Mouse (Mus musculus): Measurements from ENCODE around the gene Tpm4. TPM values are rescaled to one million over a fixed set of nuclear protein-coding genes. Genes with fewer than 3 reads are reported as not detected.
"Not testable (repeated sequence)": the region's sequence is repeated elsewhere in the genome, so short reads cannot be mapped to it uniquely, and the experiment has no call there.

Tpm4 gene
- total RNA-seq (2021) = 10 to 100 TPM; 26.2 to 27.5 TPM

- peak; percentile 37 to 40 for DNase-seq (ENCODE audit: extremely low spot score in 1 of 2, low spot score in 1 of 2)
Observed at GRCm38 (mm10) chr8:72134756-72135445, at the start of gene Tpm4. Gene Tpm4 (plus strand): TSS chr8:72134975.

- DNase-seq (ENCODE audit: extremely low spot score in 1 of 2, low spot score in 1 of 2) = not testable (repeated sequence)
Observed at GRCm38 (mm10) chr8:72087611-72088010, 47.2 kb upstream of the Tpm4 start.

- DNase-seq (ENCODE audit: extremely low spot score in 1 of 2, low spot score in 1 of 2) = not testable (repeated sequence)
Observed at GRCm38 (mm10) chr8:72096721-72097120, 38.1 kb upstream of the Tpm4 start.

- peak in 1 of 2 experiments; percentile 5 for DNase-seq (ENCODE audit: extremely low spot score in 1 of 2, low spot score in 1 of 2)
Observed at GRCm38 (mm10) chr8:72099377-72100103, 35.2 kb upstream of the Tpm4 start.

- no peak for DNase-seq (ENCODE audit: extremely low spot score in 1 of 2, low spot score in 1 of 2)
Observed at GRCm38 (mm10) chr8:72105165-72105564, 29.6 kb upstream of the Tpm4 start.

- DNase-seq (ENCODE audit: extremely low spot score in 1 of 2, low spot score in 1 of 2) = no peak
Observed at GRCm38 (mm10) chr8:72106740-72107139, 28.0 kb upstream of the Tpm4 start, which contains the start of gene Olfr374. Gene Olfr374 (plus strand): TSS chr8:72107040.

- no peak for DNase-seq (ENCODE audit: extremely low spot score in 1 of 2, low spot score in 1 of 2)
Observed at GRCm38 (mm10) chr8:72110876-72111275, 23.9 kb upstream of the Tpm4 start.

GRCm38 (mm10) chr8:72112486-72112885, 22.3 kb upstream of the Tpm4 start:
- DNase-seq (ENCODE audit: extremely low spot score in 1 of 2, low spot score in 1 of 2) = no peak

GRCm38 (mm10) chr8:72115202-72115601, 19.6 kb upstream of the Tpm4 start:
- DNase-seq (ENCODE audit: extremely low spot score in 1 of 2, low spot score in 1 of 2) = no peak

- DNase-seq (ENCODE audit: extremely low spot score in 1 of 2, low spot score in 1 of 2) = no peak
Observed at GRCm38 (mm10) chr8:72118616-72119015, 16.2 kb upstream of the Tpm4 start.

- DNase-seq (ENCODE audit: extremely low spot score in 1 of 2, low spot score in 1 of 2) = not testable (repeated sequence)
Observed at GRCm38 (mm10) chr8:72121486-72121885, 13.3 kb upstream of the Tpm4 start.

GRCm38 (mm10) chr8:72121997-72122396, 12.8 kb upstream of the Tpm4 start:
- DNase-seq (ENCODE audit: extremely low spot score in 1 of 2, low spot score in 1 of 2) = no peak

GRCm38 (mm10) chr8:72127834-72128233, 6.9 kb upstream of the Tpm4 start:
- DNase-seq (ENCODE audit: extremely low spot score in 1 of 2, low spot score in 1 of 2) = no peak

- DNase-seq (ENCODE audit: extremely low spot score in 1 of 2, low spot score in 1 of 2) = no peak
Observed at GRCm38 (mm10) chr8:72131251-72131650, 3.5 kb upstream of the Tpm4 start.

- no peak for DNase-seq (ENCODE audit: extremely low spot score in 1 of 2, low spot score in 1 of 2)
Observed at GRCm38 (mm10) chr8:72131901-72132300, 2.9 kb upstream of the Tpm4 start.

- no peak for DNase-seq (ENCODE audit: extremely low spot score in 1 of 2, low spot score in 1 of 2)
Observed at GRCm38 (mm10) chr8:72132417-72132816, 2.4 kb upstream of the Tpm4 start.

GRCm38 (mm10) chr8:72132891-72133290, 1.9 kb upstream of the Tpm4 start:
- DNase-seq (ENCODE audit: extremely low spot score in 1 of 2, low spot score in 1 of 2) = no peak

- DNase-seq (ENCODE audit: extremely low spot score in 1 of 2, low spot score in 1 of 2) = no peak
Observed at GRCm38 (mm10) chr8:72133507-72133906, 1.3 kb upstream of the Tpm4 start.

- DNase-seq (ENCODE audit: extremely low spot score in 1 of 2, low spot score in 1 of 2) = peak in 1 of 2 experiments; percentile 26
Observed at GRCm38 (mm10) chr8:72135446-72136301, 899 bp downstream of the Tpm4 start.

- no peak for DNase-seq (ENCODE audit: extremely low spot score in 1 of 2, low spot score in 1 of 2)
Observed at GRCm38 (mm10) chr8:72136302-72136978, 1.7 kb downstream of the Tpm4 start.
